Mouse (Mus musculus) bone marrow, adult 2 months (tissue): ENCODE measurements at regions not wholly inside any gene's neighbourhood (a gene's known extent, or its start where the extent isn't known, plus 50 kb on each side); places are given as distances from the start of the nearest gene placed in this dataset.

Source experiments
- CTCF ChIP-seq: fragments of 200-500 bp; IDR thresholded peaks from 2 replicates; pipeline ENCODE4 v1.5.1; 2011; ENCODE audit warnings: low read length, control low read depth; ENCODE audit not compliant: control insufficient read depth, insufficient read depth
- POLR2A ChIP-seq: fragments of 200-500 bp; IDR thresholded peaks from 2 replicates; pipeline ENCODE4 v1.6.1; 2011; ENCODE audit warnings: low read depth, mild to moderate bottlenecking, control low read depth, low read length, borderline replicate concordance; ENCODE audit not compliant: control insufficient read depth

DNA sequence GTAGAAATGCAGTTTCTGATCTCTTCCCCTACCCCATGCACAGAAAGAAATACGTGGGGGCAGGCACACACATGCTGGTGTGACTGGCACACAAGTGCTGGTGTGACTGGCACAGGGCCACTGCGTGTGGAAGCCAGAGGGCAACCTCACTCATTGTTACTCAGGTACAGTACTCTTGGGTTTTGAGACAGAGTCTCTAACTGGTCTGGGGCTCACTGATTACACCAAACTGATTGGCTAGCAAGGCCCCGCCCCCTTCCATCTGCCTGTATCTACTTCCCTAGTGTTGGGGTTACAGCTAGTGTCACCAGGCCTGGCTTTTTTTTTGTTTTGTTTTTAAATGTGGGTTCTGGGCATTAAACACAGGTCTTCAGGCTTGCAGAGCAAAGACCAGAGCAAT lies 67.1 kb upstream of the Errfi1 start:
- no peak for TF ChIP-seq POLR2A
- no peak for TF ChIP-seq CTCF
